Mouse (Mus musculus) gastrocnemius, adult 18-20 months (tissue): ENCODE measurements around the gene Trim2. TPM values are rescaled to one million over a fixed set of nuclear protein-coding genes. Genes with fewer than 3 reads are reported as not detected.
A peak's percentile ranks its signal among the peaks of the same experiment; 100 is the strongest.

Experiments
- DNase-seq: peaks from one replicate; pipeline ENCODE4 v3.0.0; 2021; ENCODE audit warnings: low spot score
- total RNA-seq, 2 experiments: library from RNA; stranded (reverse); gene quantifications; 2 replicates each; pipeline ENCODE4 v1.2.3; 2021

The Trim2 gene
- total RNA-seq, 2 experiments from 2014 or later, result 1.4 to 1.8 TPM

DNA sequence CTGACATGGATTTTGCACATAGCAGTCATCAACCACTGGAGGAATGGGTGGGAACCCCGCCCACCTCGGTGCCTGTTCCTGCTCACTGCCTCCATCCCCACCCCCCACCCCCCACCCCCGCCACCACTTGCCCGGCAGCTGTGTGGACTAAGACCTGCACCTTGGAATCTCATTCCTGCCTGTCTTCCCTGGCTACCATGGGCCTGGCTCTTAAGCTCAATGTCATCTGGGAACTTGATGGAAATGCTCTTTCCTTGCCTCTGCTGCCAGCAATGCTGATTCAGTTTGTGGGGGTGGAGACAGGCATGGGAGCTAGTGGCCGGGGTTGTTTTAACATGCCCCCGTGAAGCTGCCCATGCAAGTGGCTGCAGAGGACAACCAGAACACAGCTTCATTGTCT is 17.3 kb upstream of the Trim2 start:
- no peak for DNase-seq

DNA sequence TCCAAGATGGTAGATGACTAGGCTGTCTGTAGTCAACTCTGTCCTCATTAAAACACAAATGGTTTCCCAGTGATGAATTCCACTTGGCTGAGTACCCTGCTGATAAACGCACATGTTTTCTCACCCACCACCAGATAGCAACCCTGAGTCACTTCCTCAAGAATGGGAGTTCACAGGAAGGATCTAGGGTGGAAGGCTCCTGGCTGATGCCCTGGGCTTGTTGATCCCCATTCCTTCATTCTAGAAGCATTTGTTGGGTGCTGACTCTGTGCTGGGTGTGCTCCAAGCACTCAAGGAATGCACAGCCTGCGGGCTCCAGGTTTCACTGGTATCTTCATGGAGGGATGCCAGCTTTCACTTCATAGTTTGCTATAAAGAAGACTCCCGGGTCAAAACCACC is 12.8 kb upstream of the Trim2 start:
- DNase-seq, result no peak

DNA sequence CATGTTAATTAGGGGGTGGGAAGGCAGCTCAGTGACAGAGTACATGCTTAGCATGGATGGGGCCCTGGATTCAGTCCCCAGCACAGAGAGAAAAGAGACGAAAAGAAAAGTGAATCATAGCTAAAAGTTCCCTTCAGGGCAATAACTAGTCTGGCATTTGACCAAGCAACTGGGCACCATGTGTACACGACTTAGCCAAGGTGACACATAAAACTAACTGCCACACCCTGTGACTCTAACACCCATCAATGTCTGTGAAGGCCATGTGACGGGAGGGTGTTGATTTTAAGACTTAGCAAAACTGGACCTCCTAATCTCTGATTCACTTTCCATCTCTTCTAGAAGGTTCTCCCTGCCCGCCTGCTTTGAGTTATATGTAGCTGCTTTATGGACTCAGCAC is 12.2 kb upstream of the Trim2 start:
- no peak for DNase-seq

DNA sequence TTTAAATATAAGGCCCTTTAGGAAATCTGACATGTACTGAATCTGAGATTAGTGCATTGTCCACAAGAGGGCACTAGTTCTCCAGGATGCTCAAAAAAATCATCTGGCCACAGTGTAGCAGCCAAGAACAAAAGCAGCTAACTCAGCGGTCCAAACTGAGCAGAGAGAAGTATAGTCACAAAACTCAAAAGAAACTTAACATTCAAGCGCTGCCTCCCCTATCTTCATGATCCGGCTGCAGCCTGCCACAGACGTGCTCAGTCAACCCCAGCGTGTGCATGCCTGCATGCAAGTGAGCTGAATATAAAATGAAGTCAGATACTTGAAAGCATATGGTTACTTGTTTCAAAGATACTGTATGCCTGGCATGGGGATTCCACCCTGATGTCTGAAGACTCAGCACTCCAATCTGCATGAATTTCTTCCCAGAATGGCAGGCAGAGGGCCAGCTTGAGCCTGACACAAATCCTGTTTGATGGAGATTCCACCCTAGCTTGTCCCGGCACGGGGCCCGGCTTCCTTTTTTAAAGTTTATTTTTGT is 8.0 kb upstream of the Trim2 start:
- peak; percentile 80 for DNase-seq

DNA sequence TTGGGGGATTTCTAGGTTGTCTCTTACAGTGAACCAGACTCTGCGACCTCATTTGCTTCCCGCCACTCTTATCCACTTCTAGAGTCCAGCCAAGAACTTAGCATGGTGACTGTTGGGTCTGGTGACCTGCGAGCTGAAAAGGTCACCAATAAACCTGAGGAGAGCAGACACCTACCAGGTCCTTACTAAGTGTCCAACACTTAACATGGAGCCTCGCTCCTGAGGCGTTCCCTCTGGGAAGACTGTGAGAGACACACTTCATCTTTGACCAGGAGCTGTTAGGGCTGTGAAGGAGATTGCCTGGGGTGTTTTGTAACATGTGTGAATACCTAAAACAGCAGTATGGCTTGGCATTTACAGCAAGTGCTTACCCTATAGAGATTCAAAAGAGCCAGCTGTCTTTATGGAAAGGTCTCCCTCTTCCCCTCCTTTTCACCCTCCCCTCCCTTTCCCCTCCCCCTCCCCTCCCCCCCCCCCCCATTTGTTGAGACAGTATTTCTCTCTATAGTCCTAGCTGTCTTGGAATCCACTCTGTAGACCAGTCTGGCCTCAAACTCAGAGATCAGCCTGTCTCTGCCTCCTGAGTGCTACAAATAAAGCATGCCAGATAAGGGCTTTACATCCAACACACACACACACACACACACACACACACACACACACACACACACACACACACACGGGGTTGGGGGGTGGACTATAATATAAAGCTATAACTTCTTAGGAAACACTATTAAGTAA is 7.3 kb upstream of the Trim2 start:
- DNase-seq, result no peak

DNA sequence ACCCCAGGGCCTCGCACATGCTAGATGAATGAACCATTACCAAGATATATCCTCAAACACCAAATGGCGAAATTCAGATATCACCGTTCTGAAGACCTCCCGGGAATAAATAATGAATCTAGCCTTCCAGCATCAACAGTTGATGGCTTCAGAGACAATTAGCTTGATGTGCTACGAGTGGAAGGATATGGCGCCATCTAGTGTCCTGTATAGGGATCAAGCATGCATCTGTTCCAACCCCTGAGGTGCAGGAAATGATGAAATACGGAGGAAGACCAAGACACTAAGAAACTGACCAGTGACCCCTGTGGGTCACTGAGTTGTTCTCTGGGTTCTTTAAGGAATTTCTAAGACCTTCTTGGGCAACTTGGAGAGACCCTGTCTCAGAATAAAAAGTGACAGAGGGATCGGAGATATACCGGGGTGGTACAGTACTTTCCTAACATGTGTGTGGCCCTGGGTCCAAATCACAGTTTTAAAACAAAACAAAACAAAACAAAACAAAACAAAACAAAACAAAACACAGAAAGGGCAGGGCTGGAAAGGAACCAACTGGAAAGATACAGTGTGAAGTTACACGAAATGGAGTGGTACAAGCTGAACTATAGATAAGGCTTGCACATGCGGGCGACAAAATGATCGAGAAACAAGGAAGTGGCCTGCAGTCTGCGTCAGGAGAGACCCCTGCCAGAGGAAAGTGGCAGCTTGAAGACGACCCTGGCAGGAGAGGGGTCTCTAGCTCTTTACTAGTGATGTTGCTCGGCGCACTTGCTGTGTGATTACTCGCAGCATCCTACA is 6.5 kb upstream of the Trim2 start:
- DNase-seq, result peak; percentile 72

DNA sequence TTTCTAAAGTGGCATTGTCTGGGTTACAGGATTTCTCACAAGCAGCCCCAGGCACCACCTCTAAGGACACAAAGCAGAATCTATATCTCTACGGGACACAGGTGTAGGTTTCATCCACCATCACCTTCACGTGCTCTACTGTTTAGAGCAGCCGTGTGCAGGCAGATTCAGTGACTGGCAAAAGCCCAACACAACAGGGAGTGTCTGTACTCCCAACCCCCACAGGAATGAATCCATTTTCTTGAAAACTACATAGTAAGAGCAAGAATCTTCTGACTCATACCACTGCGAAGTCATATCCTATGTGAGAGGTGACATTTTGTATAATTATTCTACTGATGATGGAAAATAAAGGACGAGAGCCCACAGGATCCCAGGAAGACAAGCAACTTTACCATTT is 5.6 kb upstream of the Trim2 start:
- no peak for DNase-seq

DNA sequence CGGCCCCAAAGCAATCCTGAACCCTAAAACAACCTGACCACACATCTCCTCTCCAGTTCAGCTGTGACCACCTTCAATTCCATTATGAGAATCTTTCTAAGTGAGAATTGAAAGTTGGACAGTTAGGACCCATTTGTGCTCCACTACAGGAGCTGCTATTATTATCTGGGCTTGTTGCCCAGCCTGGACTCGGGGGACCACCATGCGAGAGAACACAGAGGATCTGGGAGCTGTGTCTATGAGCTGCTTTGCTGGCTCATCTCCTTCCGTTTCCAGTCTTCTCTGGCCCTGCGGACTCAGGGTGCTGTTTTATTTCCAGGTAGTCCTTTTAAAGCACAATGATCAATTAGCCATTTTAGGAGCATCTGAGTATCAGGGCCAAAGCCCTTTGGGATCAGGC is 839 bp upstream of the Trim2 start:
- peak; percentile 62 for DNase-seq

DNA sequence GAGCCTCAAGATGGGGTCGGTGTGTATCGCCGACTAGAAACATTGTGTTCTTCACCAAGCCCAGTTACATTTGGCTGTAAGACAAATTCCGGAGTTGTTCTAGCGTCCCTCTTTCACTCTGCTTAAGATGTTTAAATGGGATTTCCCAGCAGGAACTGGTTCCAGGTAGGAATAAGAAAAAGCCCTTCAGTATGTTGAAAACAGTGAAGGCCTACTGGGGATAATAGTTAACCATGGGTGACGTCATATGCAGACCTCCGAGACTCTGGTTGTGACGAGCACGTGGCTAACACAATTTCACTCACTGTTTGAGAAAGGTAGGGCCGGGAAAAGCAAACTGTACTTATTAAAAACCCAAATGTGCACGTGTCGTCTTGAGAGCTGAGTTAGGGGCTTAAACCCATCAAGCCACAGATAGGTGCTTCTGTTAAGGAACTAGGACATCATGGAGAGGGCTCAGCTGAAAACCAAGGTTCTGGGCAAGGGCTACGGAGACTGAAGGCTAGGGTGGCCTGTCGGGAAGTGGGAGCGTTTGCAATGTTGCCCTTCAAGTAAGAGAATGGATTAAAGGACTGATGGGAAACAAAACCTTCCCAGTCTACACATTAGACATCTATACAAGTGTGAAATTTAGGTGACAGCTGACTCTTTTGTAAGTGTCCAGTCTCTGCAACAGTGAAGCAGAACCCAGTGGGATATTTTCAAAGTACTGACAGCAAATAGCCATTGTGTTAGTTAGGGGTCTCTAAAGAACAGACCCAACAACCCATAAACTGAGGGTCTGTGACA is 761 bp downstream of the Trim2 start:
- no peak for DNase-seq

DNA sequence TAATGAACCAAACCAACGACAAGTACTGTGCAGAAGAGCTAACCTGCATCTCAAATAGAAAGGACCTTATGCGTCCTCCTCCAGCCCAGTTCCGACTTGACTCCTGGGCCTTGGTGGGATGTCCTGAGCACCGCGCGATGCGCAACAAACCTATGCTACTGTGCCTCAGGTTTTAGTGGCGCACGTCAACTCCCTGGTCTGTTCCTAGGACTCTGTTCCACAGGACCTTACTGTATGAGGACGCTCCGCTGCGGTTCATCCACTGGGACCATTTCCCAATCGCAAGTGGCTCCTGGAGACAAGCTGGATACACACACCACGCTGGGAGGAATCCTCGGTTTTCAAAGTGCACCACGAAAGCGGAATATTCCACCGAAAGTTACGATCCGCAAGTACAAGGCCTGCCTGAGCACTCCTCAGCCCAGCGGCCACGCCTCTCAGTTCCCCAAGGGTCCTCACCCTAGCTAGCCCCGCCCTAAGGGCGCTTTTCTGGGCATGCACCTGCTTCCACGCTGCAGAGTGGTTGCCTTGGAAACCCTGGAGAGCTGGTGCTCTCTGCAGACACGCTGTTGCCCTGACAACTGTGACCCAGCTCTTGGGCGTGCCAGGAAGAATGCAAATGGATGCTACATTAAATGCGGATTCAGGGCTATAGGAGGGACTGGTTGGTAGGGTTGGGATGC is 1.5 kb downstream of the Trim2 start:
- DNase-seq, result no peak

DNA sequence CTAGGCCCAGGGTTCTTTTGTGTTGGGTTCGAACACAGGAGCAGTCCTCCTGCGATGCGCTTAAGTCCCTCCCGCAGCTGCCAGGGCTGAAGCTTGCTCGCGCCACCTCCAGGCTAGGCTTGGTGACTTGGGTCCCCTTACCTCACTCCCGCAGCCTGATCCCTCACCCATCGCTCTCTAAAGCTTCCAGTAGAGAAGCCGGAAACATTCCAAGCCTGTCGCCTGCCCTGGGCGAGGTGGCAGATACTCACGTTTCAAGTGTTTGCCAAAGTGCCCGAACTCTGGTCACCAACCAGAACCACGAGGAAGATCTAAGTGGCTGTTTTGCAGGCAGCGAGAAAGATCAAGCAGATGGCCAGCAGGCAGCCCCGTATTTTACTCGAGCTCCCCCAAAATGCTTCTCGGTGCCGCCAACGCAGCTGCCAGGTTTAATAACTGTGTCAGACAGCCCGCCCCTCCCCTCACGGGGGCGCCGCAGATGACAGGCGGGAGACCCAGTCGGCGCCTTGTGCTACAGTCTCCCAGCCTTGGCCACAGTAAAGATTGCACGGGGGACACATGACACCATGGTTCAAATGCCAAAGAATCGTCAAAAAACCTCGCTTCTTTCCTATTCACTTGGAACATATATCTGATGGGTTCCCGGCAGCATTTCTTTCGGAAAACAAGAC is 2.2 kb downstream of the Trim2 start:
- peak; percentile 23 for DNase-seq

DNA sequence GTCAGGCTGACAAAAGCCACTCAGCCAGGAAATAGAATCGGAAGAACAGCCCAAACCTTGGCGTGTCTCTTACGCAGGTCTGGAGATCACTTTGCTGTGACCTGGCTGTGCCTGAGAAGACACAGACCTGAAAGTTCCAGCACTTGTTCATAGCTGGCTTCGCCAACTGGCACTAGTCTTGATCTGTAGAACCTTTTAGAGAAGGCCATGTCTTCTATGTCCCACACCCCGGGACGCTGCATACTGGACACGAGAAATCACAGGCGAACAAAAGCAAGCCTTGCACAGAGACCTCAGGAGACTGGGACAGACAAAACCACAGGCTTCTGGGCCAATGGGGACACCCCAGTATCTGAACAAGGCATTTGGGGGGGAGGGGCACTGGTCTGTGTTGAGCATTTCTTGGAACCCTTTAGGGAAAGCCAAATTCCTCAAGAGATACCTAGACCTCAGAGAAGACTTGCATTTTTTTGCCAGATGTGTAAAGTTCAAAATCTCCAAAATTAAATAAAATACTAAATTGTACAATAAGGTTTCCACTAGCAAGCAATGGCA is 3.2 kb downstream of the Trim2 start:
- no peak for DNase-seq

DNA sequence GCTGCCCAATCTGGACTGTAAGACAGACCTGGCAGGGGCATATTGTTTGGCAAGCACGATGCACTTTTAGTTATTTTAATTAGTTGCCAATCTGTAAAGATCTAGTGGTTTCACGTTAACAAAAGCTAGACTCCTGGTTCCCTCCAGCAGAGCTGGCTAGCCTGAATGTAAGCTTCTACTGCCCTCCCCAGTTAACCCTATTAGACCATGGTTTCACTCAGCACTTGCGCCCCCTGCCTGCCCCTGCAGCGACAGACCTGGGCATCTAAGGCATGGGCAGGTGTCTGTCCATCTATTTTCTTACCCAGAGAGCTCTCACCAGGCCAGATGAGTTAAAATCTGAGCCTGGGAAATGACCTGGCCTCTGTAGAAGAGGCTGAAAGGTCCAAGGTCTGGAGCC is 4.4 kb downstream of the Trim2 start:
- DNase-seq, result no peak

DNA sequence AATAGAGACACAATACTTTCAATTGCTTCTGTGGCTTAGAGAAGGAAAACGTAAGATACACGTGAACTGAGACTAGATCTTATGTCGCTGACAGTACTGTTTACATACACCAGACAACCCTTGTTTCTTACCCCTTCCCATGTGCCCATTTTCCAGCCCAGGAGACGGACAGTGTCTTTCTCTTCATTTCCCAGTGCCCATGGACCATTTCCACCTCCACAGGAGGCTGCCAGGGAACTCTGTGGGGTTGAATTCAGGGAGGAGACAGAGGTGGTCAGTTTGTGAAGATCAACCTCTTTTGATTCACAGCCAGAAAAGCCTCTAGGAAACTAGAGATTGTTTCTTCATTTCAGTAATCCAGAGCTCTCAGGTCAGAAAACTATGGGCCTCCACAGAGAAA is 5.0 kb downstream of the Trim2 start:
- DNase-seq, result no peak

DNA sequence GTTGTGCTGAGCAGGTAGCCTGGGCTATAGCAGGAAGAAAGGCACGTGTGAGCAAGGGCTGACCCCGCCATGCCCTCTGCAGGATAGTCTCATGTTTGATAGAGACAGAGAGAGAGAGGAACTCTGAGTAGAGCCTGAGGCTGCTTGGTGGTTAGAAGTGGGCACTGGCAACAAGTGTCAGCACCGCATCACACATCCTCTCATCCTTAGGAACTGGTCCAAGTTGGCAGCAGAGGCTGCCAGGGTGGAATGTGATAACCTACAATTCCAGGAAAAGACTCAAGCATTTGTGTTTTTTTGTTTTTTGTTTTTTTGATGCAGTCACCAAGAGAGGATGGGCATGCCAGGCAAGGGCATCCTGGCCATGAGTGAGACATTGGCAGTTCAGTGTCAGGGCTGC is 8.5 kb downstream of the Trim2 start:
- no peak for DNase-seq

DNA sequence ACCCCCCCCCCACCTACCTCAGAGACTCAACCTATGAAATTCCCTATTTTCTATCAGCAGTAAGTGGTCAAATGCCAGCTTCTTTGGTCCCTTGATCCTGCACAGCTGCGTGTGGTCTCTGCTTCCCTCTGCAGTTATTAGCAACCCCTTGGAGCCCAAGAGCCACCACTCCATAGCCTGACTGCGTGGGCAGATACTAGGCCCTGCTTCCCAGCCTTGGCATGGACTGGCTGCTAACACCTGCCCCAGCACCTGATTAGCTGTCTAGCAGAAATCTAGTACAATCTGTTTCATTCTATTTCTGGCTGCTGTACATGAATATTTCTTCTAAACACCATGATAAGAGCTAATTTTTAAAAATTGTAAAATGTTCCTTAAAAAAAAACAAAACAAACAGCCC is 10.0 kb downstream of the Trim2 start:
- DNase-seq, result no peak

DNA sequence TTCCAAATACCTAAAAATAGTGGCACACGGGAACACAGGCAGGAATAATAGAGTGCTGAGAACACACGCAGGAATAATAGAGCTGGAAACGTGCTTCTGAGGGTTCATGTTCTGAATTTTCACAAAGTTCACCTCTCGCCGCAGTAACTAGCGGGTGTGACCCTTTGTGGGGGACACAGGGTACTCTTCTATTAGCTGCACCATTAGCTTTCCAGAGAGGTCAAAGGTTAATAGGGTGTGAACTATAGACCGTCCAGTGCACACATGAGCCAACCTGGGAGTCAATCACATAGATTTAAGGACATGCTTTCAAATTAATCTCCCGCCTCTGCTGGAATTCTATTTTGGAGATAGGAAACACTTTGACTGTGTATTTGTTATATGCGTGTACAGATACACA is 11.9 kb downstream of the Trim2 start:
- DNase-seq, result no peak

DNA sequence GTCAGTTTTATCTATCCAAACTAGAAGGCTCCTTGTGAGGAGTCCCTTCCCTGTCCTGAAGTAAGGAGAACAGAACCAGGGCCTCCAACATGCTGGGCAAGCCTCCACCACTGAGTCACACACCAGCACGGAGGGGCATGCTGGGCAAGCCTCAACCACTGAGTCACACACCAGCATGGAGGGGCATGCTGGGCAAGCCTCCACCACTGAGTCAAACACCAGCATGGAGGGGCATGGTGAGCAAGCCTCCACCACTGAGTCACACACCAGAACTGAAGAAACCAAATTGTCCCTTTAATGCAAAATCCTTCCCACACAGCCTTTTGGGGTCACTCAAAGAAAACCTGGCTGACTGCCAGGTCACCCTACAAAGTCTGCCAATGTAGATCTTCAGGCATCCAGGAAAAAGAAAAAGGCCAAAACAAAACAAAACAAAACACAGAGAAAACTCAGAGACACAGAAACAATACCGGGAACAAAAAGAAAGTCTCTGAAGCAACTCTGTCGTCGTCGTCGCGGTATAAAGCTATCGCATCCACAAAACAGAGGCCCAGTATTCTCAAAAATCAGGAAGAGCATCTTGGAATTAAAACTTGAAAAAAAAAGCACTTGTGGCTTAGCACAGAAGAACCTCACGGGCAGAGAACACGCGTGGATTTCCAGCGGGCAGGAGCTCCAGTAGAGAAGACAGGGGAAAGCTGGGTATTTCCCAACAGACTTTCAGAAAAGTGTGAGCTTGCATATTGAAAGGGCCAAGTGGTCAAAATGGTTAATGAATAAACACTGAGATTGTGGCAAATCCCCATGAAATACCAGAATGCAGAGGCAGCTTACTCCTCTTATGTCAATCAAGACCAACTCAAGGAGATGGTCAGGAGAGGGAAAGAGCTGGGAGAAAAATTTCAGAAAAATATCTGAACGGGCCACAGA is 12.7 kb downstream of the Trim2 start:
- no peak for DNase-seq

DNA sequence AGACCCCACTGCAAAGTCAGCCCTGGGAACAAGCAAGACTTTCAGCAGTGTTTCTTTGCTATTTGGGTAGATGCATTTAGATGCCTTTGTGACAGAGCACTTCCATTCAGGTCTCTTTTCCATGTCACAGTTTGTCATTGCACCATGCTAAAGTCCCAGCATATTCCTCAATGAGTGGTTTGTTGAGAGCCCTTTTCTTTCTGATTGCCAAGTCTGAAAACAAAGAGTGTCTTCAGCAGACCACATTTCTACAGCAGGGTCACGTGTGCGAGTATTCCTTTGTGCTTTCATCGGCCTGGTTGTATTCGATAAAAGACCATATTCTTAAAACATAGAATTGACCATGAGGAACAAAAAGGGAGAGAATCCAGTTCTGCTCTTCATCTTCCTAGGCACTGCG is 14.4 kb downstream of the Trim2 start:
- no peak for DNase-seq
